Mouse (Mus musculus) right cerebral cortex, postnatal 10 days (tissue): ENCODE measurements around the gene Bnc2.

ENCODE experiments used
- DNase-seq, 2 experiments: peaks; one replicate each; pipeline ENCODE4 v3.0.0; 2021; ENCODE audit warnings: low spot score in 2 of 2

Bnc2 gene

GRCm38 (mm10) chr4:84507551-84507950, 167.5 kb downstream of the Bnc2 start:
- no peak for DNase-seq

DNA sequence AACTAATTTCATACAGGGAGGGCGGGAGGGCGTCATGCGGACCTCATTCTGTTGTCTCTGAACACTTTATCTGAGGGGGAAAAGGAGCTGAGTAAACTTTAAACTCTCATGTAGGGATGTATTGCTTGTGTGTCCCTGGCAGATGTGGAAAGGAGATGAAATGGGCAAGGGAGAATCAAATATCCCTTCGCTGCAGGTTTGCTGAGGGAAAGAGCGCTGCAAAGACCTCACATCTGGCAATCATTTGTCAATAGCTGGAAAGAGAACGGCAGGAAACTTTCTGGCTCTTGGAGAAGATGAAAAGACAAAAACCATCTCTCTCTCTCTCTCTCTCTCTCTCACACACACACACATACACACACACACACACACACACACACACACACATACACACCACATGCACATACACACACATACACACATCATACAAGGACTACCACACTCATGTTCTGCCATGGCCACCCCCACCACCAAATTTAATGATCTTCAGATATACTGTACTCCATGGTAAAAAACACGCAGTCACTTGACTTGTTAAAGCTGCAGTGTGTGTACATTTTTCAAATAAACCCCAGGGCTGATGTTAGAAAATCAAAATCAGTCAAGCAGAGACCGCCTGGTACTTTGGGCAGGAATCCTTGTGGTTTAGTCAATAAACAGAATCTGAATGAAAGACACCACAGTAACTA, 172.3 kb downstream of the Bnc2 start:
- DNase-seq: no peak

GRCm38 (mm10) chr4:84500796-84501349, 174.2 kb downstream of the Bnc2 start:
- no peak for DNase-seq

GRCm38 (mm10) chr4:84500259-84500658, 174.8 kb downstream of the Bnc2 start:
- DNase-seq: no peak

DNA sequence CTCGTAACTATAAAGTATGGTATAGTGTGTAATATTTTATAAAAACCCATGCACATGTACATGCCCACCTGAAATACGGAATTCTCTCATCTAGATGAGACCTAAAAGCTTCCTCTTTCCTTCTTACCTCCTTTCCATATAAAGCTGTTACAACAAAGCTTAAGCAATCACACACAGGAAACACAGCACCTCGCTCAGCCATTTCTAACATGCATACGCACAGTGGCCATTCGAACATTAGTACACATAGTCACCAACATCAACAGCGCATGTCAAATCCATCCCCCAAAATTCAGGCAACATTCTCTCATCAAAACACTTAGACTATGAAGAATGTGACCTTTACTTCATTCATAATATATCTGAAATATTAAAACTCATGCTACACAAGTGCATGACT, 176.6 kb downstream of the Bnc2 start:
- DNase-seq: no peak

GRCm38 (mm10) chr4:84488323-84488722, 186.8 kb downstream of the Bnc2 start:
- no peak for DNase-seq

- DNase-seq: no peak
Observed at GRCm38 (mm10) chr4:84482680-84483079, 192.4 kb downstream of the Bnc2 start.

DNA sequence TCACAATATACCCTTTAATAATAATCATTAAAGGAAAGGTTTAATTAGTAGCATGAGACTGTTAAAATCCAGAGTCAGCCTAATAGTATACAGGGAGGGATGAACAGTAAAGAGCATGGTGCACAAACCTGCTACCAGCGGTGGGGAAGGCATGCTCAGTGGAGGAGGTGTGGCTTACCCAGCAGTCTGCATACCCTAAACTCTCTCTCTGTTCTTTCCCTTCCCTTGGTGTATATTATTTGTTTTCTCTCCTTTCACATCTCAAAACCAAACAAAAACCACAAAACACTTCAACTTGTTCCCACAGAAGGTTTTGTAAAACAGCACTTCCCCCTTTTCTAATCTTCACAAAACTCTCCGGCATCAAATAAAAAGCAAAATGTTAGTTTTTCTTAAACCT, 202.4 kb downstream of the Bnc2 start:
- no peak for DNase-seq

DNA sequence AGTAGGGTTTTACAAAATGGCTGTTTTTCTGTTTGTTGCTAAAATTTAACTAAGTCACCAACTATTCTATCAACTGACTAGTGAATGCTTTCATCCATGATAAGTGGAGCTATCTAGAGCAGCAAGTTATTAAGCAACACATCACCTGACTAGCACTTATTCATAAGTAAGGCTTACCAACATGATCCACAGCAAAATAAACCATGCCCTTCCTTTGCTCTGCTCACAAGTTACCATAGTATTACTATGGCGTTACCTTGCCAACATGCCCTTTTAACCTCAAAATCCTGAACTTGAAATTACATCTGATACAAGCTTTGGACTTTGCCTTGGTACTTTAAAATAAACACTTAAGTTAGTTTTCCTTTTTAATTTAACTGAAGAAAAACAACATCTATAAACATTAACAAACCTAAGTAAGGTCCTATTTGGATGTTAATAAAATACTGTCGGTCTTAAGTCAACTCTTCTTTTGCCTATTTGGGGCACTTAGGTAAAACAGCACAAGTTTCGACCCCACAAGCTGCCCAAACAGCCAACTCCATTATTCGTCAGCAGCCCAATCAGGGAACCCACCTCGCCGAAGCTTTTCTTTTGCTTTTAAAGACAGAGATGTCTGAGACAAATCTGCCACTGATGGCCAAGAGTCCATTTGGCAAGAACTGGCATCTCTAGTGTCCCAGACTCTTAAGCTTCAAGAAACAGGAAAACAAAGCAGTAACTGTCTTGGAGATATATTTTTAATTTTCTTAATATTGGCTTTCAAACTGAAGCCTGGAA, 204.8 kb downstream of the Bnc2 start:
- DNase-seq: no peak

- DNase-seq: no peak
Observed at GRCm38 (mm10) chr4:84469400-84469799, 205.7 kb downstream of the Bnc2 start.

DNA sequence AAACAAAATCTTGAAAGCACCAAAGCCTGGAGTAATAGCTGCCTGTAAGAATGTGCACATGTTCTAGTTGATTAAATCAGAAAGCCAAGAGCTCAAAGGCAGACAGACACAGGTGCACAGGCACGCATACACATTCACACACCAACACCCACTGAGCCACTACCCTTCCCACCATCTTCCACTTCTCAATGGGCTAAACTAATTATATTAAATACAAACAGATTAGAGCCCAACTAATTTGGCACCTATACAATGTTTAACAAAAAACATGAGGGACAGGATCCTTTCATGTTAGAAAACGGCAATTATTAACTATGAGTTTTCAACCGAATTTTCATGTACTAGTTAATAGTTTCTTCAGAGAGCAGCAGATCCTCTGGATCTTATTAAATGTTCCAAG, 207.4 kb downstream of the Bnc2 start:
- DNase-seq: no peak

GRCm38 (mm10) chr4:84458218-84458560, 216.9 kb downstream of the Bnc2 start:
- DNase-seq: no peak

- no peak for DNase-seq
Observed at GRCm38 (mm10) chr4:84457512-84458217, 217.4 kb downstream of the Bnc2 start.

DNA sequence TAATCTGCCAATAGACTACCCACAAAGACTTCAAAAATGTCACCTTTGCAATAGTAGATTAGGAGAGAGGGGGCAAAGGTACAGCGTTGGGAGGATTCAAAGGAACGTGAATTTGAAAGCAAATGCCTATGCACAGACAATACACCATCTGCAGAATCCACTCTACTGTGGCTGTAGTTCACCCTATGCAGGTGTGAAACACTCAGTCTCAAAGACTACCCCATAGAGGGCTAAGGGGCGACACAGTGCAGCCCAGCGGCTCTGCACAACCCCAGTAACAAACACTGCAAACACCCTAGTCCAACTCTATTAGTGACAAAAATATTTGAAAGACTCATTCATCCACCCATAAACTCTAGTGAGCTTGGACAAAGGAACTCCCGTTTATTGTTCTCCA, 218.2 kb downstream of the Bnc2 start:
- no peak for DNase-seq

- no peak for DNase-seq
Observed at GRCm38 (mm10) chr4:84456198-84456852, 218.8 kb downstream of the Bnc2 start.

DNA sequence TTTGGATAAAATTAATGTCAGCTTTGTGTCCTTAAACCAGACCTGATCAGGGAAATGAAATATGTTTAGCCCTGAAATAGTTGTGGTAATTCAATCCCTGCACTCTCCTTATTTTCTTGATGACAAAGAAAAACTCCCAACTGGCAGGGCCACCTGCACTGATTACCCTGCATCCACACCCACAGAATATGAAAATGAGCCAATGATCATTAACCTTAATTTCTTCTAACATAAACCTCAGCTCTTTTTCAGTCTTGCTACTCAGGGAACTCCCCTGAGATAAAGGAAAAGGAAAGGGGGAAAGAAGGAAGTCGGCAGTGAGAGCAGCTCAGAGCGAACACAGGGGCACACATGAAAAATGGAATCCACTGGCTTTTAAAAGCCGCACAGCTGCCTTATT, 220.6 kb downstream of the Bnc2 start:
- no peak for DNase-seq

GRCm38 (mm10) chr4:84453586-84453985, 221.5 kb downstream of the Bnc2 start:
- DNase-seq: no peak

GRCm38 (mm10) chr4:84452642-84453041, 222.4 kb downstream of the Bnc2 start:
- no peak for DNase-seq

GRCm38 (mm10) chr4:84449246-84450005, 225.6 kb downstream of the Bnc2 start:
- DNase-seq: no peak

DNA sequence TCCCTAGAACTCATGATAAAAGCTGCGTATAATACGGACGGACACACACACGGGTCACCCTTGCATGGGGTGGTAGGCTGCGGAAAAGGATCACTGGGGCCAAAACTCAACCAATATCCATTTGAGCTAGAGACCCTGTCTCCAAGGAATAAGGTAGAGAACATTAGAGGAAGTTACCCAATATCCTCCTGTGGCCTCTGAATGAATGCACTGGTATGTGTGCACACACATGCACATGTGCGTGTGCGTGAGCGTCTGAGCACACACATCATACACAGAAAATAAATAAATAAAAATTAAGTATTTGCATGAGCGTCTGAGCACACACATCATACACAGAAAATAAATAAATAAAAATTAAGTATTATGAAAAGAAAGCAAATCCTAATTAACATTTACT, 241.8 kb downstream of the Bnc2 start:
- DNase-seq: no peak
